Mouse (Mus musculus) intestine, postnatal 0 days (tissue): ENCODE measurements around the gene Foxj1. TPM values are rescaled to one million over a fixed set of nuclear protein-coding genes. Genes with fewer than 3 reads are reported as not detected.

Source experiments
- ATAC-seq: fragments of 200-750 bp; cut with Nextera tagmentation; 2 replicates; pipeline ENCODE4 v1.8.0; 2017; ENCODE audit warnings: mild to moderate bottlenecking, moderate TSS enrichment, moderate library complexity
- H3K27ac ChIP-seq: fragments of 300-500 bp; sonication (generic); 2 replicates; pipeline ENCODE4 v1.5.1; 2014; ENCODE audit warnings: mild to moderate bottlenecking, low read depth, low read length, moderate library complexity
- H3K27me3 ChIP-seq: fragments of 300-500 bp; sonication (generic); replicated peaks from 2 replicates; pipeline ENCODE4 v1.6.1; 2014; ENCODE audit warnings: low read length, mixed read lengths; ENCODE audit not compliant: control insufficient read depth, insufficient read depth
- H3K36me3 ChIP-seq: fragments of 300-500 bp; sonication (generic); 2 replicates; pipeline ENCODE4 v1.6.1; 2014; ENCODE audit warnings: mild to moderate bottlenecking, moderate library complexity; ENCODE audit not compliant: control insufficient read depth, insufficient read depth
- H3K4me1 ChIP-seq: fragments of 300-500 bp; sonication (generic); replicated peaks from 2 replicates; pipeline ENCODE4 v1.6.1; 2014; ENCODE audit warnings: antibody characterized with exemption, low read length, mixed read lengths; ENCODE audit not compliant: control insufficient read depth, insufficient read depth
- H3K4me2 ChIP-seq: fragments of 300-500 bp; sonication (generic); replicated peaks from 2 replicates; pipeline ENCODE4 v1.6.1; 2014; ENCODE audit warnings: low read depth, mild to moderate bottlenecking, moderate library complexity
- H3K4me3 ChIP-seq: fragments of 300-500 bp; sonication (generic); 2 replicates; pipeline ENCODE4 v1.5.1; 2014; ENCODE audit warnings: low read depth, low read length
- H3K9ac ChIP-seq: fragments of 300-500 bp; sonication (generic); 2 replicates; pipeline ENCODE4 v1.6.1; 2014; ENCODE audit warnings: mild to moderate bottlenecking, low read depth, low read length
- H3K9me3 ChIP-seq: fragments of 300-500 bp; sonication (generic); 2 replicates; pipeline ENCODE4 v1.6.1; 2016; ENCODE audit warnings: mixed run types; ENCODE audit not compliant: control insufficient read depth
- CTCF ChIP-seq: sonication (generic); IDR thresholded peaks from 2 replicates; pipeline ENCODE4 v1.5.1; 2016; ENCODE audit warnings: low read depth, mild to moderate bottlenecking, control low read depth, antibody characterized with exemption, moderate library complexity
- WGBS: fragments of 180-500 bp; shearing (Covaris S2); extraction: QIAGEN DNeasy Blood & Tissue Kit; methylation state at CpG from one replicate; pipeline ENCODE4 v1.1.7; 2014; 5-methylcytosine and 5-hydroxymethylcytosine counted together
- polyA plus RNA-seq: library from polyadenylated mRNA; unstranded; fragments of >200 nt; fragmentation: Nextera tagmentation; extraction: Ambion mirVana; gene quantifications from 2 replicates; pipeline ENCODE4 v1.2.1, GENCODE M21; 2015

Gene Foxj1
- polyA plus RNA-seq, 1 experiment from 2014 or later: 0.09 TPM

GRCm38 (mm10) chr11:116311169-116311568 lies 24.0 kb downstream of the Foxj1 start:
- H3K9ac ChIP-seq: no peak overlapping the region
- H3K27me3 ChIP-seq: no peaks in the 10 kb centered on the region
- 46% methylated on average over 8 of the region's 8 CpGs for WGBS

DNA sequence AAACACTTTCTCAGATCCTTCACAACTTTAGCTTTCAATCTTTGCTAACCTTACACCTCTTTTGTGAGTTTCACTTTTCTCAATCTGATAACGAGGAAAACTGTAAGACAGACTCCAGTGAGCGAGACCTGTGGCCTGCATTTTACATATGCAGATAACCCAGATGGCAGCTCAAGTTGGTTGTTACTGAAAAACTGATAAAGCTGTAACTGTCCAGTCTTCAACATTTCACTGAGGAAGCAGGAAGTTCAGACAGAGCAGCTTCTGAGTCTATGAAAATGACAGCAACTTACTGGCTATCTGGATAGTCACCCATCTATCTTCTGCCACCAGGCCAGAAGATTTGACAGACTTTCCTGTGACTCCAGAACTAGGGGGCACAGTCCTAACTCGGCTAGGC lies 25.6 kb downstream of the Foxj1 start:
- Histone ChIP-seq H3K4me1 (0 out of 2 replicates have a peak, but pooled peaks cover 3% of the 10 kb centered on the region), H3K4me2 (no peak overlapping the region), H3K9me3 (no peaks in the 10 kb centered on the region), H3K9ac (no peak overlapping the region), H3K36me3 (peaks cover 4% of the 10 kb centered on the region; the same call in 1 of the 2 replicates), H3K27ac (no peak overlapping the region), H3K4me3 (no peak overlapping the region), H3K27me3 (no peaks in the 10 kb centered on the region)
- ATAC-seq: no peak
- TF ChIP-seq CTCF: no peak
- WGBS: 69% methylated on average over 3 of the region's 3 CpGs

More at GRCm38 (mm10) chr11:116311169-116311568, 24.0 kb downstream of the Foxj1 start:
- Histone ChIP-seq H3K27ac (no peak overlapping the region), H3K9me3 (no peaks in the 10 kb centered on the region), H3K36me3 (no peaks in the 10 kb centered on the region), H3K4me2 (no peak overlapping the region), H3K4me3 (no peak overlapping the region), H3K4me1 (0 out of 2 replicates have a peak, but pooled peaks cover 3% of the 10 kb centered on the region)
- ATAC-seq: no peak
- no peak for TF ChIP-seq CTCF

DNA sequence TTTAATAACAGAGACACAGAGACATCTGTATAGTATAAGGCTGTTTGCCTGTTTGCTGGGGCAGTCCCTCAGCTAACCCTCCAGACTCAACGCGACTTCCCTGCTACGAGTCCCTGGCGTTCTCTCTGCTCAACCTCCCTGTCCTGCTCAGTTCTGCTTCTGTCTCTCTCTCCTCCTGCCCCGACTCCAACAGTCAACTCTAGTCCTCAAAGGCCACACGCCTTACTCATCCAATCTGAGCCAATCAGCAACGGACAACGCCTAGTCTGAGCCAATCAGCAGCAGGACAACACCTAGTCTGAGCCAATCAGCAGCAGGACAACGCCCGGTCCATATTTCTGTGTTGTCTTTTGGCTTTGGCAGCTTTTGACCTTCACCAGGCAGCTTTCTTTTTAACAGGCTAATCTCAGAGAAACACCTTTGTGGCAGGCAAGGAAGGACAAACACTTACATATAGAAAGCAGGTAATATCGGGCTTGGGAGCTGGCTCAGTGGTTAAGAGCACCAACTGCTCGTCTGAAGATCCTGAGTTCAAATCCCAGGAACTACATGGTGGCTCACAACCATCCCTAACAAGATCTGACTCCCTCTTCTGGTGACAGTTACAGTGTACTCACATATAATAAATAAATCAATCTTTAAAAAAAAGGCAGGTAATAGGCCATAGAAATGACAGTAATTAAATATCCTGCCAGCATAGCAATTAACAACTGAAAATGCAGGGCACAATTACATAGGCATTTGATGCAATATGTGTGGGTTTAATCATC lies 27.3 kb downstream of the Foxj1 start:
- Histone ChIP-seq H3K4me1 (0 out of 2 replicates have a peak, but pooled peaks cover 3% of the 10 kb centered on the region), H3K27ac (no peak overlapping the region), H3K4me3 (no peak overlapping the region), H3K27me3 (no peaks in the 10 kb centered on the region), H3K9me3 (no peaks in the 10 kb centered on the region), H3K9ac (no peak overlapping the region), H3K4me2 (no peak overlapping the region), H3K36me3 (peaks cover 18% of the 10 kb centered on the region)
- TF ChIP-seq CTCF: no peak
- 88% methylated on average over 12 of the region's 12 CpGs for WGBS
- ATAC-seq: no peak

GRCm38 (mm10) chr11:116307019-116307725 lies 28.0 kb downstream of the Foxj1 start, which contains the start of gene Exoc7:
Gene Exoc7, minus strand, starts transcription at chr11:116307233.
- ATAC-seq: peak; percentile 16; the same call in 1 of the 2 replicates
- no peak for TF ChIP-seq CTCF
- Histone ChIP-seq H3K4me1 (0 out of 2 replicates have a peak, but pooled peaks cover 3% of the 10 kb centered on the region), H3K9ac (peak within 1 kb of the TSS; percentile 84), H3K27me3 (no peaks in the 10 kb centered on the region), H3K36me3 (peaks cover 25% of the 10 kb centered on the region), H3K9me3 (no peaks in the 10 kb centered on the region), H3K27ac (no peak within 1 kb of the TSS), H3K4me3 (peak within 1 kb of the TSS; percentile 72), H3K4me2 (peak within 1 kb of the TSS; percentile 83)
- WGBS: 85% methylated on average over 10 of the region's 10 CpGs

DNA sequence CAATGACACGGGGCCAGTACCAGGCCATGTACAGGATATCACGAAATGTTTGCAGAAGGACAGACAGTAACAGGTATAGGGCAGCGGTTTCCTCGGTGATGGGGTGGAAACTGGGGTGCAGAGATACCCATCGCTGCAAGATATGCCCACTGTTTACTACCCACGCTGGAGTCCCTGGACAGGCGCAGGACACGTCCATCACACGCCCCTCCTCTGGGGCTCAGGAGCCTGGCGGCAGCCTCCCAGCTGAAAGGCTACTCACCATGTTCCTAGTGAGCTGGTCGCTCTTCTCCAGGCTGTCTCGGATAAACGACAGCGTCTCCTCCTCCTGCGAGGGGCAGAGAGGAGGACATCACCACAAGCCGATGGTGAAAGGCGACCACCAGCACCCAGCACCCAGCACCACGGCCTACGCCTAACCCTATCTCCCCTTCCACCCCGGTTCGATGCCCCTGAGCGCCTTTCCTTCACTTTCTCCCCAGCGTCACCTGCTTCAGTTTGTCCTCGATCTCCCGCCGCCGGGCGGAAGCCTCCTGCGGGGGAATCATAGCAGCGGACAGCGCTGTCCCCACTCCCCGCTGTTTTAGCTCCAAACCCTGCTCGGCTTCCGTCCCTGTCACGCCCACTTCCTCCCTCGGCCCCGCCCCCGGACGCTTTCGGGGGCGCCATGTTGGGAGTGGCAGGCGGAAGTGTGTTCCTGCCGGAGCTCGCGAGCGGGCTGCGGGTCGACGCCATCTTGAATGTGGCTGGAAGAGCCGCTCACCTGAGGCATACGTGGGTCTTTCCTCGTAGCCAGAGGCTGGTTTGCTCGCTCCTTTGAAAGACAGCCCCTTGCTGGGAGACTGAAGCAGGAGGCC lies 28.8 kb downstream of the Foxj1 start:
- H3K9me3 ChIP-seq: no peaks in the 10 kb centered on the region
- peak; percentile 89 for ATAC-seq
- H3K9ac ChIP-seq: peak overlapping the region; percentile 84
- H3K4me3 ChIP-seq: peak overlapping the region; percentile 72
- H3K27ac ChIP-seq: no peak overlapping the region
- TF ChIP-seq CTCF: 0 out of 2 replicates have a peak, but pooled peaks have one; percentile 9
- 0 out of 2 replicates have a peak, but pooled peaks cover 3% of the 10 kb centered on the region for H3K4me1 ChIP-seq
- under 1% methylated on average over 53 of the region's 53 CpGs for WGBS
- peak overlapping the region; percentile 83 for H3K4me2 ChIP-seq
- peaks cover 28% of the 10 kb centered on the region for H3K36me3 ChIP-seq
- no peaks in the 10 kb centered on the region for H3K27me3 ChIP-seq
